In genomic region chrX:152926991-152927390, GRCm38 (mm10) we compare ENCODE assay signal across 8 mouse cellular contexts.
DNase-seq lines count a peak whose midpoint lies in the region; ATAC-seq and TF ChIP-seq lines count a peak whose summit lies in the region.

No protein-coding gene starts in this region.

- H3K4me2 ChIP-seq in forebrain, postnatal 0 days (ENCODE audit: low read depth): no peak overlapping the region
- H3K4me2 ChIP-seq in neural tube, embryonic 15.5 days: no peak overlapping the region
- no peak overlapping the region for H3K4me2 ChIP-seq in embryonic facial prominence, embryonic 11.5 days (ENCODE audit: low read depth, low read length)

- H3K4me1 ChIP-seq in forebrain, postnatal 0 days (ENCODE audit: insufficient read depth): no peaks in the 10 kb centered on the region
- no peaks in the 10 kb centered on the region for H3K4me1 ChIP-seq in forebrain, embryonic 10.5 days
- H3K4me1 ChIP-seq in neural tube, embryonic 15.5 days: no peaks in the 10 kb centered on the region
- H3K4me1 ChIP-seq in embryonic facial prominence, embryonic 11.5 days (ENCODE audit: control insufficient read depth, insufficient read depth, low read length): no peaks in the 10 kb centered on the region
- H3K4me1 ChIP-seq in limb, embryonic 10.5 days: no peaks in the 10 kb centered on the region

- H3K27me3 ChIP-seq in forebrain, postnatal 0 days (ENCODE audit: insufficient read depth, low read length): no peaks in the 10 kb centered on the region
- H3K27me3 ChIP-seq in forebrain, embryonic 10.5 days (ENCODE audit: poor library complexity, severe bottlenecking): peaks cover 4% of the 10 kb centered on the region
- H3K27me3 ChIP-seq in neural tube, embryonic 15.5 days (replicated peaks): no peaks in the 10 kb centered on the region
- H3K27me3 ChIP-seq in embryonic facial prominence, embryonic 11.5 days (ENCODE audit: control insufficient read depth, insufficient read depth, low read length): no peaks in the 10 kb centered on the region
- peaks cover 18% of the 10 kb centered on the region; the same call in 1 of the 2 replicates for H3K27me3 ChIP-seq in limb, embryonic 10.5 days (ENCODE audit: low read depth, poor library complexity, severe bottlenecking)

- H3K9ac ChIP-seq in forebrain, postnatal 0 days: no peak overlapping the region
- H3K9ac ChIP-seq in neural tube, embryonic 15.5 days (replicated peaks): no peak overlapping the region
- no peak overlapping the region for H3K9ac ChIP-seq in embryonic facial prominence, embryonic 11.5 days (replicated peaks; ENCODE audit: low read length)

- peak; percentile 52 for DNase-seq in forebrain, postnatal 0 days
- DNase-seq in forebrain, embryonic 10.5 days (ENCODE audit: extremely low spot score, low spot score): no peak
- peak; percentile 14 for DNase-seq in neural tube, embryonic 10.5 days (ENCODE audit: extremely low spot score, low spot score)
- DNase-seq in embryonic facial prominence, embryonic 11.5 days (ENCODE audit: low spot score): peak; percentile 49
- peak; percentile 32 for DNase-seq in limb, embryonic 10.5 days (ENCODE audit: low spot score)
- DNase-seq in spleen, postnatal 14 days (ENCODE audit: low spot score in 2 of 2): no peak
- DNase-seq in B cell, adult 2 months: no peak

- H3K4me3 ChIP-seq in forebrain, postnatal 0 days (ENCODE audit: low read depth, low read length): no peak overlapping the region
- no peak overlapping the region for H3K4me3 ChIP-seq in forebrain, embryonic 10.5 days
- no peak overlapping the region for H3K4me3 ChIP-seq in neural tube, embryonic 15.5 days (replicated peaks)
- no peak overlapping the region for H3K4me3 ChIP-seq in embryonic facial prominence, embryonic 11.5 days (ENCODE audit: low read depth, low read length)
- no peak overlapping the region for H3K4me3 ChIP-seq in limb, embryonic 10.5 days

- H3K36me3 ChIP-seq in forebrain, postnatal 0 days (ENCODE audit: insufficient read depth): no peaks in the 10 kb centered on the region
- no peaks in the 10 kb centered on the region for H3K36me3 ChIP-seq in forebrain, embryonic 10.5 days (replicated peaks)
- no peaks in the 10 kb centered on the region for H3K36me3 ChIP-seq in neural tube, embryonic 15.5 days
- no peaks in the 10 kb centered on the region for H3K36me3 ChIP-seq in embryonic facial prominence, embryonic 11.5 days (replicated peaks; ENCODE audit: control insufficient read depth, insufficient read depth, low read depth, low read length)
- H3K36me3 ChIP-seq in limb, embryonic 10.5 days: no peaks in the 10 kb centered on the region

- H3K9me3 ChIP-seq in forebrain, postnatal 0 days (ENCODE audit: low read length): no peaks in the 10 kb centered on the region
- H3K9me3 ChIP-seq in forebrain, embryonic 10.5 days: no peaks in the 10 kb centered on the region
- H3K9me3 ChIP-seq in neural tube, embryonic 15.5 days (replicated peaks): no peaks in the 10 kb centered on the region
- H3K9me3 ChIP-seq in embryonic facial prominence, embryonic 11.5 days (replicated peaks; ENCODE audit: control insufficient read depth, low read length): no peaks in the 10 kb centered on the region
- no peaks in the 10 kb centered on the region for H3K9me3 ChIP-seq in limb, embryonic 10.5 days (replicated peaks)

- WGBS in forebrain, postnatal 0 days: 50% methylated on average over 3 of the region's 3 CpGs
- 50% methylated on average over 3 of the region's 3 CpGs for WGBS in forebrain, embryonic 10.5 days
- 56% methylated on average over 3 of the region's 3 CpGs for WGBS in neural tube, embryonic 15.5 days
- 48% methylated on average over 3 of the region's 3 CpGs for WGBS in embryonic facial prominence, embryonic 11.5 days
- WGBS in limb, embryonic 10.5 days: 45% methylated on average over 3 of the region's 3 CpGs

- H3K27ac ChIP-seq in forebrain, postnatal 0 days (ENCODE audit: low read depth, low read length): no peak overlapping the region
- H3K27ac ChIP-seq in forebrain, embryonic 10.5 days: no peak overlapping the region
- H3K27ac ChIP-seq in neural tube, embryonic 15.5 days (replicated peaks): no peak overlapping the region
- no peak overlapping the region for H3K27ac ChIP-seq in embryonic facial prominence, embryonic 11.5 days (replicated peaks; ENCODE audit: low read depth, low read length)
- no peak overlapping the region for H3K27ac ChIP-seq in limb, embryonic 10.5 days

- ATAC-seq in forebrain, postnatal 0 days: peak; percentile 45; the same call in 1 of the 2 replicates
- no peak for ATAC-seq in neural tube, embryonic 15.5 days (ENCODE audit: low FRiP score)
- no peak for ATAC-seq in embryonic facial prominence, embryonic 11.5 days (replicated peaks; ENCODE audit: insufficient number of reproducible peaks, low FRiP score, low TSS enrichment, low read depth)

- TF ChIP-seq CTCF in forebrain, postnatal 0 days (IDR thresholded peaks at IDR 0.05; ENCODE audit: low read depth): peak; percentile 80

Comparison
In these comparisons a context has a peak if more than half of its experiments do, and no peak if none do; other contexts are left out.
1. DNase-seq: peak in forebrain, postnatal 0 days (single experiment), neural tube, embryonic 10.5 days (single experiment), embryonic facial prominence, embryonic 11.5 days (single experiment) and limb, embryonic 10.5 days (single experiment); none in forebrain, embryonic 10.5 days (single experiment), spleen, postnatal 14 days (0 of 2) and B cell, adult 2 months (0 of 2).